Mouse (Mus musculus): ENCODE measurements around the gene Fam102a. TPM values are rescaled to one million over a fixed set of nuclear protein-coding genes. Genes with fewer than 3 reads are reported as not detected.

The Fam102a gene
- total RNA-seq, 2 experiments from 2014 or later: 36.6 to 38.0 TPM

DNA sequence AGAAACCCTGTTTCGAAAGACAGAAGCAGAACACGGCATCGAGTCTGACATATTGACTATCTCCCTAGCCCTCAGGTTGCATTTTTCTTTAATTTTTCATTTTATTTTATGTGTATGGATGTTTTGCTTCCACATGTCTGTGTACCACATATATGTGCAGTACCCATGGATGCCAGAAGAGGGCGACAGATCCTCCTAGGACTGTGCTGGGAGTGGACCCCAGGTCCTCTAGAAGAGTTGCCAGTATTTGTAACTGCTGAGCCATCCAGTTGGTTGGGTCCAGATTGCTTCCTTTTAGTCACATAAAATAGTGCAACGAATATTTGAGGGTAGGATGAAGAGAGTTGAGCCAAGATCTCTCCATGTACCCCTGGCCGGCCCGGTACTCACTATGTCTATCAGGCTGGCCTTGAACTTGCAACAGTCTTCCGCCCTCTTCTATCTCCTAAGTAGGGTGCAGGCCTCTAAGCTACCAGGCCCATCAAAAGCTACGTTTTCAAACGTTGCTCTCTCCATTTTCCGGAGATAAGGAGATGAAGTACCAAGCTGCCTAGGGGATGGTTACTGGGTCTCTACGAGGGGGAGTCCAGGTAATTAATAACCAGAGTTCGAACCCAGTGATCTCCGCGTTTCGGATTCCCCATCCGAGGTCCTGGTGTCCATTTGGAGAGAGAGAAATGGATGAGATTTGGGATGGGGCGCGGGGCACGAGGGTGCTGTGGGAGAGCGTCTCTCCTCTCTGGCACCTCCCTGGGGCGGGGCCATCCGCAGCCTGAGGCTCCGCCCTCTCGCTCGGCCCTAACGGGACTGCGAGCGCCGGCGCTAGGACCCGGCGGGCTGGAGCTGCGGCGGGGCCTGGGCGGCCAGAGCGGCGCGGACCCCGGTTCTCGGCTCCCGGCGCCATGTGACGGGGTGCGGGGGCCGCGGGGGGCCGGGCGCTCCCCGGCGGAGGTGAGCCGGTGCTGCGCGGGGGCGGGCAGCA is 71.3 kb downstream of the Fam102a start:
- DNase-seq (ENCODE audit: low spot score in 2 of 2): peak; percentile 61 to 71

DNA sequence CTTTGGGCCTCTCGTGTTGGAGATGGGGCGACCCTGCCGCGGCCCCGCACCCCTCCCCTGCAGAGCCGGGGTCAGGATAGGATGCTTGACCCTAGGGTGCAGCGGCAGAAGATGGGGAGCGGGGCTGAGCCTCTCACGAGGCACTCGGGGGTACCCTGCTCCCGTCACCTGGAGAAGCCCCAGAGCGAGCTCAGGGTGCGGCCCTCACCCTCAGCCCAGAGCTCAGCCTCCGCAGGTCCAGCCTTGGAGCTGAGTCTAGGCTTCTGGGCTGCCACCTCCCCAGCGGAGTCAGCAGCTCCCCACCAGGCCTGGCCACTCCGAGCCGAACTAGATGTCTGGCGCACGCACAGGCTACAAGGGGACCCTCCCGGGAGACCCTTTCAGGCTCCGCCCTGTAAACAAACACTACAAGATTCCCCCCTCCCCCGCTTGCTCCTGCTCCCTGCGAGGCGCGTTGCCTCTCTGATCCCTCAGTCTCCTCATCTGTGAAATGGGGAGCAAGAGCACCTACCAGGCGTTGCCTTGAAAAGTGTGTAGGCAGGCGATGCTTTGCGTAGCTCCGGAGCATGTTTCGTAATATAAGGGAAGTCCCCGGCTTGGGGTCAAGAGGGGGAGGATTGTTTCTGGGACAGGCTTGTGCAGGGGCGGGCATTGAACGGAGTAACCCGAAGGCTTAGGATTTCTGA is 72.3 kb downstream of the Fam102a start:
- no peak for DNase-seq (ENCODE audit: low spot score in 2 of 2)

DNA sequence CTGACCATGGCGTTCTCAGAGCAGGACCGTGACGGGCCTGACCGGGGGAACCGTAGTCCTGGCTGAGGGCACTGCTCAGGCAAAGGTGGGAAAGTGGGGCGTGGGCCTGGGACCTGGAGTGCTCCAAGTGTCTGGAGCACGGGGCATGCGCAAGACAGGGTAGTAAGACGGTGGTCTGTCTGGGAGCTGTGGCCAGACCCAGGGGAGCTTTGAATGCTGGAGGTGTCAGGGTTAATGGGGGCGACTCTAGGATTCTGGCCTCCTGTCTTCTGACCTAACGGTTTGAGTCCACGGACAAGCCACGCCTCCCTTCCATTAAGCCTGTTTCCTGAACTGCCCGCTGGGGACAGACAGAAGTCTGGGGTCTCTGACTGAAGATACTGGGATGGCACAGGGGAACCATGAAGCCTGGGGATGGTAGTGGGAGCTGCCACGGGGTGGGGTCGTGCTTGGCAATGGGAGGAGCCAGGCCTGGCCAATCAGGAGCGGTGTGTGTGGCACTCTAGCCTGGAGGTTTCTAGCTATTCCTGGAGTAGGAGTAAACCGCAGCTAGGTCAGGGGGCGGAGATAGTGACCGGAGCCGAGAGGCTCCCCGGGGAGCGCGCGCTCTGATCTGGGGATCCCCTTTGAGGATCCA is 73.1 kb downstream of the Fam102a start:
- peak in 1 of 2 experiments; percentile 69 for DNase-seq (ENCODE audit: low spot score in 2 of 2)

DNA sequence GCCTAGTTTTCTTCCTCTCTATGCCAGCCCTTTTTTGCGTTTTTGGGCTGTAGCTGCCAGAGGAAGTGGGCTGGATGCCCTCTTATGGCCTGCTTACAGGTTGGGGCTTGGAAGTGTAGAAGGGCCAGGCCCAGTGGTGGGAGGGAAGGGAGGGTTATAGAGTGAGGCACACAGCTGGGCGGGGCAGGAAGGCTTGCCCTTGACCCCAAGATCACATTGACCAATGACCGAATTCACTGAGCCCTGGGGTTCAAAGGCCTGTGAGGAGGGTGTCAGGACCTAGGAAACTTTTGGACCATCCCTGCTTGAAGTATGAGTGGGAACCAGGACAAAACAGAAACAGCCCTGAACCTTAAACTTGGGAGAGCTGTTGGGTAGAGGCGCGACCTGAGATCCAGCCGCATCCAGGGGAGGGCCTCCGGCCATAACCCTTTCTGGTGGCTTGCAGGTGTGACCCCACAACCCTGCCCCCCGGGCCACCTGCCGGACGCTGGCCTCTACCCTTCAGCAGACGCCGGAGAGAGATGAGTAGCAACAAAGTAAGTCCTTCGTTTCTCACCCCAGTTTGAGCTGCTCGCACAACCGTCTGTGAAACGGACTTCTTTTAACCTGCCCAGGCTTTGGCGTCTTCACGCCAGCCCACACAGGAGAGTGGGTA is 73.8 kb downstream of the Fam102a start:
- peak in 1 of 2 experiments; percentile 50 for DNase-seq (ENCODE audit: low spot score in 2 of 2)

DNA sequence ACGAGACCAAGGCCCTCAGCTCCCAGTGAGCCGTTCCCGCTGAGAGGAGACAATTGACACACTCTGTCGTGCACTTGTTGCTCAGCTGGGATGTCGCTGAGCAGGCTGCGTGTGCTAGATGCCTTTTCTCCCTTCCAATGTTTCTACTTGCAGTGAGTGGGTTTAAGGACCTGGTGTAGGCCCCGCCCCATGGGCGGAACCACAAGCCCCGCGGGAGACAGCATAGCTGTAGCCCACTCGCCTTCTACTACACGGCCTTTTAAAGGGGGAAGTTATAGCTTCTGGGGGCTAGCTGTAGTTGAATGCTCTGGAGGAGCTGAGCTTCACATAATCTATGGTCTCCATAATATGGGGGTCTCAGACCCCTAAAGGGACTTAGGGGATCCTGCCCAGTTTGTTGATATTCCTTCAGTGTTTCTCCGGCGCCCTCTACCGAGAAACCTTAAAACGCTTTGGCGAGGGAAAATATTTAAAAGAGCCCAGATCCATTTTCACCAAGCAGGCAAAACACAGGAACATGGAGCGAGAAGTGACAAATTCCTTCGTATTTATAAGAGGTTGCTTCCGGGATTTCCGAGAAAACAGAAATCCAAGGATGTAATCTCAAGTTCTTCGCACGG is 75.6 kb downstream of the Fam102a start:
- no peak for DNase-seq (ENCODE audit: low spot score in 2 of 2)

DNA sequence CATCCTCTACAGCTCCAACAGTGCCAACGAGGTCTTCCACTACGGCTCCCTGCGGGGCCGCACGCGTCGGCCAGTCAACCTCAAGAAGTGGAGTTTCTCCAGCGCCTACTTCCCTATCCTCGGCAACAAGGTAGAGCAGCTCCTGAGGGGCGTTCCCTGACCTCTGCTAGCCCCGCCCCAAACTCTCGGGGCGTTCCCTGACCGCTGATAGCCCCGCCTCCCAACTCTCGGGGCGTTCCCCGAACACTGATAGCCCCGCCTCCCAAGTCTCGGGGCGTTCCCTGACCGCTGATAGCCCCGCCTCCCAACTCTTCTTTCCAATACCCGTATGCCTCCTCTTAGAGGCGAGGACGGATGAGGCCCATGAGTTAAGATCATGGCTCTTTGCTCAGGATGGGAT is 77.1 kb downstream of the Fam102a start:
- no peak for DNase-seq (ENCODE audit: low spot score in 2 of 2)

DNA sequence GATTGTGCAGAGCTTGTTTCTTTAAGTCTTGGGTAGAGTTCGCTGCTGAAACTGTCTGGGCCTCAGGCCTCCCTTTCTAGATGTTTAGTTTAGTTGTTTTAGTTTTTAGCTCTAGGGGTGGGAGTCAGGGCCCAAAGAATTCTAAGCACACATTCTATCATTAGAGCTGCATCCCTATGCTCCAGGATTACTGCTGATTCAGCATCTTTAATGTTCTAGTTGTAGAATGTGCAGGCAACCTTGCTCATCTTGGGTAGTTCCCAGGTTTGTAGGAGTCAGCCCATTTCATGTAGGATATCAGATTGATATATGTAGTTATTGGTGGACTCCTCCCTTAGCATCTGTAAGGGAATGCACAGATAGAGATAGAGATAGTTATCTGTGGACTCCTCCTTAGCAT is 82.0 kb downstream of the Fam102a start:
- DNase-seq (ENCODE audit: low spot score in 2 of 2): no peak

DNA sequence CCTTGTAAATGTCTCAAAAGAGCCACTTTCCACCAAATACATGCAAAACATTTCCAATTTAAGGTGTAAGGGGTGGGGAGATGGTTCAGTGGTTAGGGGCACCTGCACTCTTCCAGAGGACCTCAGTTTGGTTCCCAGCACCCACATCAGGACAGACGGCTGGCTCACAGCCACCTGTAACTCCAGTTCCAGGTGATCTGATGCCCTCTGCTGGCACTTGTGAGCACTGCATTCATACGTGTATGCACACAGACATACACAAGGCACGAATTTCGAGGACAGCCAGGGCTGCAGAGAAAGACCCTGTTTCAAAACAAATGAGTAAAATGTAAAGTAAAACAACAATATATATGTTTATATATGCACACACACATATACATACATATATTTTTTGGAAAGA is 82.5 kb downstream of the Fam102a start:
- no peak for DNase-seq (ENCODE audit: low spot score in 2 of 2)

DNA sequence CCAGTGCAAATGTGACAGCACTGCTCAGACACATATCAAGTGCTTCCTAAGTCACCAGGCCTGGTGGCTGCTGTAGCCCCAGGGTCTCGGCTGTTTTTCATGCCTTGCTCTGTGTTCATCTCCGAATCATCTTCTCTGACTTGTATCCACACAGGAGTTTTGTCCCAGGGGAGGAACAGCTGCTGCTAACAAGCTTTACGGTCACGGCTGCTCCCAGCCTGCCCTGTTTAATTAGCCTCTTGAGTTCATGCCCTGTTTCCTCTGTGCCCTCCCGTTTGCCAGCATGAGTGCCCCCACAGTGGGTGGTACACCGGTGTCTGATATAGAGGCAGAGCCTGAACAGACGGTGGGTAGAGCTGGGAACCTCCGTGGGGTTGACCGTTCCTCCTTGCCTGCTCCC is 82.9 kb downstream of the Fam102a start:
- DNase-seq (ENCODE audit: low spot score in 2 of 2): no peak

Other genes with a start within 250 kb of the Fam102a start
- gene Golga2, start 247.9 kb upstream of the Fam102a start, total RNA-seq (2021): 10 to 100 TPM; 78.6 to 80.4 TPM
- 100 to 1,000 TPM; 225 to 237 TPM for gene Swi5, start 247.3 kb upstream of the Fam102a start, total RNA-seq (2021)
- gene Ciz1, start 183.0 kb upstream of the Fam102a start, total RNA-seq (2021): 100 to 1,000 TPM in 1 of 2 experiments, 10 to 100 TPM in 1; 97.7 to 106 TPM
- 10 to 100 TPM; 41.3 to 43.4 TPM for gene Dnm1, start 182.0 kb upstream of the Fam102a start, total RNA-seq (2021)
- 100 to 1,000 TPM in 1 of 2 experiments, 10 to 100 TPM in 1; 94.9 to 121 TPM for gene 1110008P14Rik, start 153.4 kb upstream of the Fam102a start, total RNA-seq (2021)
- 10 to 100 TPM; 11.5 to 33.6 TPM for gene Lcn2, start 147.1 kb upstream of the Fam102a start, total RNA-seq (2021)
- 10 to 100 TPM; 49.2 to 60.7 TPM for gene Ptges2, start 139.4 kb upstream of the Fam102a start, total RNA-seq (2021)
- gene Naif1, start 84.9 kb upstream of the Fam102a start, total RNA-seq (2021): 1 to 10 TPM; 4.1 to 4.2 TPM
- 10 to 100 TPM; 28.0 to 33.7 TPM for gene Slc25a25, start 83.9 kb upstream of the Fam102a start, total RNA-seq (2021)
- 10 to 100 TPM; 61.9 to 64.5 TPM for gene Dpm2, start 35.5 kb downstream of the Fam102a start, total RNA-seq (2021)
- gene Pip5kl1, start 39.5 kb downstream of the Fam102a start, total RNA-seq (2021): under 1 TPM; 0.31 to 0.73 TPM
- not detected for gene 9430097D07Rik, start 40.4 kb downstream of the Fam102a start, total RNA-seq (2021)
- gene St6galnac4, start 51.8 kb downstream of the Fam102a start, total RNA-seq (2021): 10 to 100 TPM; 16.4 to 19.4 TPM
- gene St6galnac6, start 64.4 kb downstream of the Fam102a start, total RNA-seq (2021): 10 to 100 TPM; 53.0 to 58.0 TPM
- gene Ak1, start 86.4 kb downstream of the Fam102a start, total RNA-seq (2021): 10 to 100 TPM; 53.4 to 68.7 TPM
- 100 to 1,000 TPM in 1 of 2 experiments, 10 to 100 TPM in 1; 97.4 to 103 TPM for gene Eng, start 111.3 kb downstream of the Fam102a start, total RNA-seq (2021)
- gene Fpgs, start 168.8 kb downstream of the Fam102a start, total RNA-seq (2021): 10 to 100 TPM; 33.2 to 36.2 TPM
- 100 to 1,000 TPM; 102 to 105 TPM for gene Cdk9, start 177.7 kb downstream of the Fam102a start, total RNA-seq (2021)
- 10 to 100 TPM; 32.3 to 32.9 TPM for gene Sh2d3c, start 185.7 kb downstream of the Fam102a start, total RNA-seq (2021)
- gene 6330409D20Rik, start 205.7 kb downstream of the Fam102a start, total RNA-seq (2021): under 1 TPM in 1 of 2 experiments, not detected in 1; 0.28 TPM
- gene Tor2a, start 221.9 kb downstream of the Fam102a start, total RNA-seq (2021): 10 to 100 TPM; 31.5 to 36.5 TPM
- under 1 TPM in 1 of 2 experiments, not detected in 1; 0.23 TPM for gene Ttc16, start 240.3 kb downstream of the Fam102a start, total RNA-seq (2021)
- gene Ptrh1, start 240.5 kb downstream of the Fam102a start, total RNA-seq (2021): 1 to 10 TPM; 4.0 to 5.2 TPM
- gene Cfap157, start 249.1 kb downstream of the Fam102a start, total RNA-seq (2021): not detected